Mouse (Mus musculus): ENCODE measurements around the gene Mcu.

DNA sequence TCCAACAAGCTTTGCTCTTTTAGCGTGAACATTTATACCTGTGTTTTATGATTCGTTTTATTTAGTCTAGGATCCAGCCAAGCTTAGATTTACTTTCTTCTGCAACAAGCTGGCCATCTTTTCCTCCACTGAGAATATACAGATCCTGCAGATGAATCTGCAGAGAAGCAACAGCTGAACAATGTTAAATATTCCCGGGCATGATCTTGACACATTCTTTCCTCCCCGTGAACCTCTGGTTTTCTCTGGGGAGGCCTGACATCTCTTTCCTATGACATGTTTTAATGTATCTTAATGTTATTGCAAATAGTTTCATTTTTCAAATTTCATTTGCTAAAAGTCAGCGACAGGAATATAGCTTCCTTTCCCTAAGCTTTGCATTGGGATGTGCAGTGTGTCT is 109.8 kb downstream of the Mcu start:
- TF ChIP-seq CTCF (IDR thresholded peaks at IDR 0.05; ENCODE audit: insufficient read depth, low read length), result no peak
- TF ChIP-seq POLR2A (IDR thresholded peaks at IDR 0.05; ENCODE audit: borderline replicate concordance, extremely low read depth, low read depth, low read length), result no peak

Data from lung, adult 2 months (tissue).